Mouse (Mus musculus) G1E (cell line): Measurements from ENCODE around the gene Lrrc10. TPM values are rescaled to one million over a fixed set of nuclear protein-coding genes. Genes with fewer than 3 reads are reported as not detected.

Experiments used
- ATAC-seq: 2 replicates; pipeline ENCODE4 v1.8.0; 2016; ENCODE audit warnings: mild to moderate bottlenecking; ENCODE audit not compliant: insufficient number of reproducible peaks, poor library complexity, low FRiP score, severe bottlenecking; ENCODE audit errors: extremely low read depth
- DNase-seq: peaks from one replicate; pipeline ENCODE4 v3.0.0; 2012; ENCODE audit warnings: low spot score
- H3K27me3 ChIP-seq: 2 replicates; pipeline ENCODE4 v1.6.1; 2012; ENCODE audit warnings: mild to moderate bottlenecking, low read length, inconsistent platforms; ENCODE audit not compliant: insufficient read depth
- H3K36me3 ChIP-seq: replicated peaks from 2 replicates; pipeline ENCODE3; 2012; ENCODE audit warnings: mild to moderate bottlenecking, inconsistent platforms
- H3K4me1 ChIP-seq: 2 replicates; pipeline ENCODE4 v1.6.1; 2012; ENCODE audit warnings: low read depth, low read length, inconsistent platforms, mixed read lengths; ENCODE audit not compliant: insufficient read depth
- H3K4me3 ChIP-seq: 2 replicates; pipeline ENCODE4 v1.5.1; 2012; ENCODE audit warnings: low read depth, mild to moderate bottlenecking, inconsistent platforms, low read length, moderate library complexity, mixed read lengths
- H3K9me3 ChIP-seq: replicated peaks from 2 replicates; pipeline ENCODE4 v1.6.1; 2012; ENCODE audit warnings: inconsistent platforms
- CTCF ChIP-seq: IDR thresholded peaks from 2 replicates; pipeline ENCODE4 v1.5.1; 2012; ENCODE audit warnings: low read depth, low read length, inconsistent platforms, mixed read lengths
- GATA1 ChIP-seq: IDR thresholded peaks from 2 replicates; pipeline ENCODE4 v1.6.1; 2012; ENCODE audit warnings: borderline replicate concordance, low read length, inconsistent platforms, mixed read lengths
- GATA2 ChIP-seq: IDR thresholded peaks from 2 replicates; pipeline ENCODE4 v1.6.1; 2012; ENCODE audit warnings: low read depth, low read length, inconsistent platforms, borderline replicate concordance
- POLR2AphosphoS5 ChIP-seq: IDR thresholded peaks from 2 replicates; pipeline ENCODE4 v1.6.1; 2012; ENCODE audit warnings: low read depth, low read length, inconsistent platforms; ENCODE audit not compliant: insufficient replicate concordance
- TAL1 ChIP-seq: conservative IDR thresholded peaks from 2 replicates; pipeline ENCODE4 v1.6.1; 2012; ENCODE audit warnings: low read depth, low read length, inconsistent platforms, mixed read lengths
- polyA plus RNA-seq: library from polyadenylated mRNA; stranded (reverse); fragments of >175 nt; gene quantifications from 2 replicates; pipeline ENCODE4 v1.2.3, GENCODE M21; 2012
- total RNA-seq, 2 experiments: library from RNA; stranded (forward) in 1 of 2; stranded (reverse) in 1 of 2; fragments of 200-1000 nt in 1 of 2; fragments of >200 nt in 1 of 2; fragmentation: Nextera tagmentation in 1 of 2; gene quantifications; 2 replicates each; pipeline ENCODE4 v1.2.3; 2014 to 2017

The Lrrc10 gene
- total and polyA plus RNA-seq, 3 experiments, result 0.04 TPM; not detected in 2

- peaks cover 6% of the 10 kb centered on the region for H3K27me3 ChIP-seq
- no peaks in the 10 kb centered on the region for H3K9me3 ChIP-seq
- H3K4me3 ChIP-seq, result no peak overlapping the region
- ATAC-seq (no peak), DNase-seq (no peak)
- TF ChIP-seq CTCF, result no peak
- no peak for TF ChIP-seq TAL1
- no peak for TF ChIP-seq POLR2AphosphoS5
- TF ChIP-seq GATA2, result no peak
- no peak for TF ChIP-seq GATA1
- no peaks in the 10 kb centered on the region for H3K4me1 ChIP-seq
- H3K36me3 ChIP-seq, result no peaks in the 10 kb centered on the region
These were observed 39.3 kb upstream of the Lrrc10 start for GRCm38 (mm10) chr10:117005707-117006464.

- Histone ChIP-seq H3K27me3 (no peaks in the 10 kb centered on the region), H3K4me3 (no peak overlapping the region), H3K36me3 (no peaks in the 10 kb centered on the region), H3K9me3 (no peaks in the 10 kb centered on the region), H3K4me1 (no peaks in the 10 kb centered on the region)
- TF ChIP-seq CTCF (no peak), GATA1 (no peak), POLR2AphosphoS5 (no peak), TAL1 (no peak), GATA2 (no peak)
- ATAC-seq, result no peak
- DNase-seq, result no peak
These were observed 35.5 kb upstream of the Lrrc10 start for GRCm38 (mm10) chr10:117009691-117010090.

- no peaks in the 10 kb centered on the region for H3K27me3 ChIP-seq
- H3K4me1 ChIP-seq, result no peaks in the 10 kb centered on the region
- ATAC-seq (no peak), DNase-seq (no peak)
- H3K4me3 ChIP-seq, result no peak overlapping the region
- no peaks in the 10 kb centered on the region for H3K9me3 ChIP-seq
- H3K36me3 ChIP-seq, result no peaks in the 10 kb centered on the region
- no peak for TF ChIP-seq CTCF
- no peak for TF ChIP-seq GATA1
- TF ChIP-seq POLR2AphosphoS5, result no peak
- no peak for TF ChIP-seq TAL1
- no peak for TF ChIP-seq GATA2
These were observed 34.1 kb upstream of the Lrrc10 start for GRCm38 (mm10) chr10:117011047-117011446.

GRCm38 (mm10) chr10:117013689-117014390, 31.3 kb upstream of the Lrrc10 start:
- TF ChIP-seq CTCF, result no peak
- no peak for TF ChIP-seq GATA2
- no peak for TF ChIP-seq TAL1
- TF ChIP-seq POLR2AphosphoS5, result no peak
- TF ChIP-seq GATA1, result no peak

GRCm38 (mm10) chr10:117014565-117014964, 30.6 kb upstream of the Lrrc10 start:
- no peak for ATAC-seq

More at GRCm38 (mm10) chr10:117013689-117014390, 31.3 kb upstream of the Lrrc10 start:
- no peak overlapping the region for H3K4me3 ChIP-seq
- ATAC-seq (no peak), DNase-seq (no peak)
- peaks cover 8% of the 10 kb centered on the region for H3K9me3 ChIP-seq
- no peaks in the 10 kb centered on the region for H3K4me1 ChIP-seq
- H3K36me3 ChIP-seq, result no peaks in the 10 kb centered on the region
- H3K27me3 ChIP-seq, result no peaks in the 10 kb centered on the region

GRCm38 (mm10) chr10:117018281-117018840, 26.8 kb upstream of the Lrrc10 start:
- no peak overlapping the region for H3K4me3 ChIP-seq
- ATAC-seq, result no peak
- DNase-seq, result no peak
- H3K27me3 ChIP-seq, result peaks cover 9% of the 10 kb centered on the region; the same call in 1 of the 2 replicates
- H3K9me3 ChIP-seq, result peaks cover 8% of the 10 kb centered on the region
- TF ChIP-seq POLR2AphosphoS5, result no peak
- no peak for TF ChIP-seq GATA1
- no peak for TF ChIP-seq CTCF
- no peak for TF ChIP-seq TAL1
- TF ChIP-seq GATA2, result no peak
- no peaks in the 10 kb centered on the region for H3K4me1 ChIP-seq
- no peaks in the 10 kb centered on the region for H3K36me3 ChIP-seq

More at GRCm38 (mm10) chr10:117014565-117014964, 30.6 kb upstream of the Lrrc10 start:
- Histone ChIP-seq H3K9me3 (peaks cover 8% of the 10 kb centered on the region), H3K4me3 (no peak overlapping the region), H3K4me1 (no peaks in the 10 kb centered on the region), H3K27me3 (0 out of 2 replicates have a peak, but pooled peaks cover 3% of the 10 kb centered on the region), H3K36me3 (no peaks in the 10 kb centered on the region)
- TF ChIP-seq GATA1, result no peak
- TF ChIP-seq CTCF, result no peak
- no peak for TF ChIP-seq POLR2AphosphoS5
- TF ChIP-seq TAL1, result no peak
- TF ChIP-seq GATA2, result no peak
- no peak for DNase-seq
